Mouse (Mus musculus): ENCODE measurements around the gene Faah. TPM values are rescaled to one million over a fixed set of nuclear protein-coding genes. Genes with fewer than 3 reads are reported as not detected.
A peak's percentile ranks its signal among the peaks of the same experiment; 100 is the strongest.

The Faah gene
- polyA plus RNA-seq, 1 experiment from 2014 or later, result 27.5 TPM

DNA sequence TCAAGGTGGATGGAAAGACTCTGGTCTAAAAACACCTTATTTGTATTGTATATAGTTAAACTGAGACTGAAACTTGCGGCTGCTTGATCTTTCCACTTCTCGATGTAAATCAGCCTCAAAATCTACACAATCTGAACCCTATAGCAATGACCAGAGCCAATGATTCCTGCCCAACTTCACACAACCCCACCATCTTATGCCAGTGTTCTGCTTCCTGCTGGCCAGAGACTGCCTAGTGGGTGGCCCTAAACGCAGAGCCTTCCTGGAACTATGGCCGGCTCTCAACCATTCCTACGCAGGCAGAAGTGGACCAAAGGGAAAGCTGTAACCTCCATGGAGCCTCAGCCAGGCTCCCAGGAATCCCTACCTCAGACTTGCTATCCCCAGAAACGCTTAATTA is 54.0 kb downstream of the Faah start:
- Histone ChIP-seq H3K4me2 (ENCODE audit: low read length) (no peak overlapping the region; the same call in 1 of the 2 replicates), H3K4me3 (ENCODE audit: low read length) (no peak overlapping the region), H3K27me3 (replicated peaks; ENCODE audit: control insufficient read depth, insufficient read depth, low read length) (peaks cover 51% of the 10 kb centered on the region), H3K9ac (ENCODE audit: low read depth, low read length) (no peak overlapping the region), H3K4me1 (ENCODE audit: control insufficient read depth, insufficient read depth, low read depth, low read length) (peaks cover 9% of the 10 kb centered on the region), H3K27ac (ENCODE audit: low read depth, low read length) (no peak overlapping the region), H3K9me3 (ENCODE audit: control insufficient read depth, low read length) (no peaks in the 10 kb centered on the region), H3K36me3 (ENCODE audit: control insufficient read depth, insufficient read depth, low read length) (no peaks in the 10 kb centered on the region)
- ATAC-seq, result no peak
- 12% methylated on average over 6 of the region's 6 CpGs for WGBS

GRCm38 (mm10) chr4:115962671-115963412 is 54.9 kb downstream of the Faah start:
- Histone ChIP-seq H3K9me3 (ENCODE audit: control insufficient read depth, low read length) (no peaks in the 10 kb centered on the region), H3K27me3 (replicated peaks; ENCODE audit: control insufficient read depth, insufficient read depth, low read length) (peaks cover 51% of the 10 kb centered on the region), H3K27ac (ENCODE audit: low read depth, low read length) (no peak overlapping the region), H3K36me3 (ENCODE audit: control insufficient read depth, insufficient read depth, low read length) (no peaks in the 10 kb centered on the region), H3K4me2 (ENCODE audit: low read length) (peak overlapping the region; percentile 93), H3K9ac (ENCODE audit: low read depth, low read length) (peak overlapping the region; percentile 75), H3K4me1 (ENCODE audit: control insufficient read depth, insufficient read depth, low read depth, low read length) (peaks cover 9% of the 10 kb centered on the region), H3K4me3 (ENCODE audit: low read length) (peak overlapping the region; percentile 59)
- ATAC-seq, result peak; percentile 74
- under 1% methylated on average over 72 of the region's 79 CpGs for WGBS

DNA sequence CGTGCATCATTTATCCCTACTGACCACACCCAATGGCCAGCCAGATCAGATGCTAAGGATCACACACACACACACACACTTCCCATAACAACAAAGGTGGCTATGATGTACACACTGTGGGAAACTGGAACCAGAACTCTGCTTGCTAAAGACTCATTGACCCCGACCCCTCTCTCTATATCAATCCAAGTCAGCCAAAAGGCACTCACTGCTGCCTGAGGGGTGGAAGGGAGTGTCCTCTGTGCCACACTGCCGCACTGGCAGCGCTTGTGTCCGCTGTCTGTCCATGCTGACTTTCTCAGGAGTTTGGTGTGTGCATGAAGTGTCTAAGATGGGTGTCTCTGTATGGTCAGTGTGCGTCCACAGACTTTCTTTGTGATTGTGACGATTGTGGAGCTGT is 55.7 kb downstream of the Faah start:
- Histone ChIP-seq H3K4me1 (ENCODE audit: control insufficient read depth, insufficient read depth, low read depth, low read length) (peaks cover 9% of the 10 kb centered on the region), H3K4me2 (ENCODE audit: low read length) (no peak overlapping the region; the same call in 1 of the 2 replicates), H3K27me3 (replicated peaks; ENCODE audit: control insufficient read depth, insufficient read depth, low read length) (peaks cover 55% of the 10 kb centered on the region), H3K9ac (ENCODE audit: low read depth, low read length) (no peak overlapping the region), H3K27ac (ENCODE audit: low read depth, low read length) (no peak overlapping the region), H3K9me3 (ENCODE audit: control insufficient read depth, low read length) (no peaks in the 10 kb centered on the region), H3K36me3 (ENCODE audit: control insufficient read depth, insufficient read depth, low read length) (no peaks in the 10 kb centered on the region), H3K4me3 (ENCODE audit: low read length) (no peak overlapping the region)
- 12% methylated on average over 7 of the region's 7 CpGs for WGBS
- ATAC-seq, result no peak

GRCm38 (mm10) chr4:115959546-115959945 is 58.2 kb downstream of the Faah start:
- Histone ChIP-seq H3K36me3 (ENCODE audit: control insufficient read depth, insufficient read depth, low read length) (no peaks in the 10 kb centered on the region), H3K9ac (ENCODE audit: low read depth, low read length) (no peak overlapping the region), H3K4me3 (ENCODE audit: low read length) (no peak overlapping the region), H3K9me3 (ENCODE audit: control insufficient read depth, low read length) (no peaks in the 10 kb centered on the region), H3K27me3 (replicated peaks; ENCODE audit: control insufficient read depth, insufficient read depth, low read length) (peaks cover 60% of the 10 kb centered on the region), H3K27ac (ENCODE audit: low read depth, low read length) (no peak overlapping the region), H3K4me2 (ENCODE audit: low read length) (no peak overlapping the region), H3K4me1 (ENCODE audit: control insufficient read depth, insufficient read depth, low read depth, low read length) (peaks cover 9% of the 10 kb centered on the region)
- ATAC-seq, result no peak

- peaks cover 67% of the 10 kb centered on the region for H3K27me3 ChIP-seq (replicated peaks; ENCODE audit: control insufficient read depth, insufficient read depth, low read length)
- peak overlapping the region; percentile 24 for H3K4me3 ChIP-seq (ENCODE audit: low read length)
- peak overlapping the region; percentile 54; the same call in 1 of the 2 replicates for H3K9ac ChIP-seq (ENCODE audit: low read depth, low read length)
- no peak overlapping the region for H3K27ac ChIP-seq (ENCODE audit: low read depth, low read length)
- no peak for ATAC-seq
- H3K4me2 ChIP-seq (ENCODE audit: low read length), result peak overlapping the region; percentile 54
- 4% methylated on average over 3 of the region's 3 CpGs for WGBS
- H3K4me1 ChIP-seq (ENCODE audit: control insufficient read depth, insufficient read depth, low read depth, low read length), result no peaks in the 10 kb centered on the region; the same call in 1 of the 2 replicates
- no peaks in the 10 kb centered on the region for H3K9me3 ChIP-seq (ENCODE audit: control insufficient read depth, low read length)
- H3K36me3 ChIP-seq (ENCODE audit: control insufficient read depth, insufficient read depth, low read length), result no peaks in the 10 kb centered on the region
Measured at GRCm38 (mm10) chr4:115955494-115955775, 62.3 kb downstream of the Faah start.

DNA sequence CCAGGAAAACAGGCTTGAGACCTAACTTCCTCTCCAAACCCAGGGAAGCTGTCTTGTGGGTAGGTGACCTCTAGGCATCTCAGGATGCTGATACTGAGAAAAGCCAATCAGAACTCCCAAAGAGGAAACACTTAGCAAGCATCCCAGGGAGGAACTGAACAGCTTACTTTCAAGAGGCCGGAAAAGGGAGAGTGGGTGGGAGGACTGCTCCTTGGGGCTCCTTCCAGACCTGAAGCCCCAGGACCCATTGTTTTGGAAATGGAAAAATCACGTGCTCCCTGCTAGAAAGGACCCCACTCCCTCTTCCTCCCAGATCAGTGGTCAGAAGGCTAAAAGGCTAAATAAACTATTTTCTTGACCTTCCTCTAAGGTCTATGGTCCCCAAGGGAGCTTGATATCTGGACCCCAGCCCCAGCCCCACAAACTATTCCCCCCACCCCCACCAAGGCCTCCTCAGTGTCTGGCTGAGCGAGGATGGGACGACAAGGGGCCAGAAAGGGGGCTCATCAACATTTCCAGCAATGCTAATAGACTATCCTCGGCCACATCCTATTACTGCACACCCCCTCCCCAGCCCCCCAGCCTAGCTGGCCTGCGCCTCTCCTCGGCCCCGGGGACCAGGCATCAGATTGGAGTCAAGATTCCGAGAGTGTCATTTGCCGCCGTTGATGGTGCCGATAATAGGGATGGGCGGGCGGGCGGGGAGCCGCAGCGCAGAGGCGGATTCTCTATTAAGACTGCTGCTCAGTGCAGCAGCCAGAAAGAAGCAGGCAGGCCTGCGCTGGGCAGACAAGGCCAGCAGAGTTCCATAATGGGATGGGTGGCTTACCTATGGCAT is 62.9 kb downstream of the Faah start:
- 6% methylated on average over 19 of the region's 19 CpGs for WGBS
- H3K4me1 ChIP-seq (ENCODE audit: control insufficient read depth, insufficient read depth, low read depth, low read length), result no peaks in the 10 kb centered on the region; the same call in 1 of the 2 replicates
- H3K27me3 ChIP-seq (replicated peaks; ENCODE audit: control insufficient read depth, insufficient read depth, low read length), result peaks cover 70% of the 10 kb centered on the region
- H3K9ac ChIP-seq (ENCODE audit: low read depth, low read length), result peak overlapping the region; percentile 54
- H3K36me3 ChIP-seq (ENCODE audit: control insufficient read depth, insufficient read depth, low read length), result no peaks in the 10 kb centered on the region
- peak overlapping the region; percentile 54 for H3K4me2 ChIP-seq (ENCODE audit: low read length)
- no peak overlapping the region for H3K27ac ChIP-seq (ENCODE audit: low read depth, low read length)
- ATAC-seq, result peak; percentile 72
- H3K4me3 ChIP-seq (ENCODE audit: low read length), result peak overlapping the region; percentile 24
- no peaks in the 10 kb centered on the region for H3K9me3 ChIP-seq (ENCODE audit: control insufficient read depth, low read length)

- ATAC-seq, result no peak
- WGBS, result 30% methylated on average over 5 of the region's 5 CpGs
Measured at GRCm38 (mm10) chr4:115953559-115953958, 64.2 kb downstream of the Faah start.

DNA sequence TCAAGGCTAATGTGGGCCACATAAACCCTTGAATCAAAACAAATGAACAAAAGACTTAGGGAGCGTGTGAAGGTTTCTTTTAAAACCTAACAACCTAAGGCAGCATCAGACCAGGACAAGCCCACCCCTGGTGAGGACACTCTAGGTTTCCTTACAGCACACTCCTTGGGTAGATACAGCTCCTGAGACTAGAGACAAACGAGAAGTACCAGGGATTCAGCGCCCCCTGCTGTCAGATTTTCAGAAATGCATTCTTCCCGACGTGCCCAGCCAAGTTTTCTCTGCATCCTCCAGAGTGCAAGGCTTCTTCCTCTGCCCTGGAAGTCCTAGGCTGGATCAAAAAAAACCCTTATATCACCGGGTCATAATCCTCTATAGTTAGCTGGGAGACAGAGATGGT is 65.0 kb downstream of the Faah start:
- 5% methylated on average over 6 of the region's 6 CpGs for WGBS
- 0 out of 2 replicates have a peak, but pooled peaks have one; percentile 21 for ATAC-seq

More at GRCm38 (mm10) chr4:115953559-115953958, 64.2 kb downstream of the Faah start:
- no peaks in the 10 kb centered on the region for H3K9me3 ChIP-seq (ENCODE audit: control insufficient read depth, low read length)
- no peaks in the 10 kb centered on the region; the same call in 1 of the 2 replicates for H3K4me1 ChIP-seq (ENCODE audit: control insufficient read depth, insufficient read depth, low read depth, low read length)
- H3K27me3 ChIP-seq (replicated peaks; ENCODE audit: control insufficient read depth, insufficient read depth, low read length), result peaks cover 72% of the 10 kb centered on the region
- no peak overlapping the region for H3K4me3 ChIP-seq (ENCODE audit: low read length)
- no peak overlapping the region for H3K9ac ChIP-seq (ENCODE audit: low read depth, low read length)
- no peak overlapping the region for H3K4me2 ChIP-seq (ENCODE audit: low read length)
- no peaks in the 10 kb centered on the region for H3K36me3 ChIP-seq (ENCODE audit: control insufficient read depth, insufficient read depth, low read length)
- H3K27ac ChIP-seq (ENCODE audit: low read depth, low read length), result no peak overlapping the region

DNA sequence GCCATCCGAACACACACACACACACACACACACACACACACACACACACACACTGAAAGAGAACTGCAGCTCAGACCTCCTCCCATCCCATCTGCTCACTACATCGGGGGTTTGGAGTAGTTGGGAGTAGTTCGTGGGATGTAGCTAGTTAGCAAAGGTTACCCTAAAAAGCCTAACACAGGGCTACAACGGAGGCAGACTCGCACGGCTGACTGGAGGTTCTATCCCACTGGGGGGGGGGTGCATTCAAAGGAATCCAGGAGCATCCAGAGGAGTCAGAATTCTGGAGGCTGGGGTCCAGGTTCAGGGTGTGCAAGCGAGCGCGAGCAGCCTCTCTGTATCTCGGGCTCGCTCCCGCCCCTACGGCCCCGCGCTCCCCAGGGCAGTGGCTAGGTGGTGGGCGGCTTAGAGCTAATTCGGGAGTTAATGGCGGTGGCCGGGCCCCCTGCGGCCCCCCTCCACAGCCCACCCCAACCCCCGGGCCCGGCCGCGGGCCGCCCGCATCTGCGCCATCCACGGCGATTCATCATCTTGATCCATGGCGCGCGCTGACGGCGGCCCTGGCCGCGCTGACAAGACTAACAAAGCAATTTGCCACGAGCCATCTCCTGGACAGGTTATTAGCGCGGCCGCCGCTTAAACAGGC is 73.9 kb downstream of the Faah start:
- Histone ChIP-seq H3K9me3 (ENCODE audit: control insufficient read depth, low read length) (no peaks in the 10 kb centered on the region), H3K36me3 (ENCODE audit: control insufficient read depth, insufficient read depth, low read length) (no peaks in the 10 kb centered on the region), H3K27me3 (replicated peaks; ENCODE audit: control insufficient read depth, insufficient read depth, low read length) (peaks cover 71% of the 10 kb centered on the region), H3K4me1 (ENCODE audit: control insufficient read depth, insufficient read depth, low read depth, low read length) (peaks cover 12% of the 10 kb centered on the region), H3K27ac (ENCODE audit: low read depth, low read length) (no peak overlapping the region), H3K4me2 (ENCODE audit: low read length) (peak overlapping the region; percentile 61), H3K4me3 (ENCODE audit: low read length) (peak overlapping the region; percentile 35), H3K9ac (ENCODE audit: low read depth, low read length) (peak overlapping the region; percentile 43)
- WGBS, result 0% methylated on average over 39 of the region's 41 CpGs
- ATAC-seq, result peak; percentile 32; the same call in 1 of the 2 replicates

More for the DNA sequence above, 65.0 kb downstream of the Faah start:
- Histone ChIP-seq H3K9ac (ENCODE audit: low read depth, low read length) (no peak overlapping the region), H3K4me2 (ENCODE audit: low read length) (no peak overlapping the region), H3K27ac (ENCODE audit: low read depth, low read length) (no peak overlapping the region), H3K4me3 (ENCODE audit: low read length) (no peak overlapping the region), H3K4me1 (ENCODE audit: control insufficient read depth, insufficient read depth, low read depth, low read length) (no peaks in the 10 kb centered on the region; the same call in 1 of the 2 replicates), H3K36me3 (ENCODE audit: control insufficient read depth, insufficient read depth, low read length) (no peaks in the 10 kb centered on the region), H3K9me3 (ENCODE audit: control insufficient read depth, low read length) (no peaks in the 10 kb centered on the region), H3K27me3 (replicated peaks; ENCODE audit: control insufficient read depth, insufficient read depth, low read length) (peaks cover 71% of the 10 kb centered on the region)
